Mouse (Mus musculus) hindbrain, embryonic 13.5 days (tissue): ENCODE data around the gene Wrap53. TPM values are rescaled to one million over a fixed set of nuclear protein-coding genes. Genes with fewer than 3 reads are reported as not detected.
A peak's percentile ranks its signal among the peaks of the same experiment; 100 is the strongest.
"Not testable (repeated sequence)": the region's sequence is repeated elsewhere in the genome, so short reads cannot be mapped to it uniquely, and the experiment has no call there.

ENCODE experiments used
- ATAC-seq: fragments of 200-750 bp; cut with Nextera tagmentation; 2 replicates; pipeline ENCODE4 v1.8.0; 2017; ENCODE audit warnings: moderate TSS enrichment; ENCODE audit not compliant: low FRiP score
- H3K27ac ChIP-seq: fragments of 300-500 bp; sonication (generic); 2 replicates; pipeline ENCODE4 v1.5.1; 2015; ENCODE audit warnings: inconsistent platforms, mild to moderate bottlenecking, moderate library complexity
- H3K27me3 ChIP-seq: fragments of 300-500 bp; sonication (generic); 2 replicates; pipeline ENCODE4 v1.6.1; 2015; ENCODE audit warnings: mild to moderate bottlenecking, inconsistent platforms
- H3K36me3 ChIP-seq: fragments of 300-500 bp; sonication (generic); 2 replicates; pipeline ENCODE4 v1.6.1; 2015; ENCODE audit warnings: mild to moderate bottlenecking, inconsistent platforms
- H3K4me1 ChIP-seq: fragments of 300-500 bp; sonication (generic); replicated peaks from 2 replicates; pipeline ENCODE4 v1.6.1; 2015; ENCODE audit warnings: inconsistent platforms
- H3K4me2 ChIP-seq: fragments of 300-500 bp; sonication (generic); 2 replicates; pipeline ENCODE4 v1.6.1; 2015; ENCODE audit warnings: inconsistent platforms, mild to moderate bottlenecking, moderate library complexity
- H3K4me3 ChIP-seq: fragments of 300-500 bp; sonication (generic); 2 replicates; pipeline ENCODE4 v1.5.1; 2015; ENCODE audit warnings: mild to moderate bottlenecking, inconsistent platforms
- H3K9ac ChIP-seq: fragments of 300-500 bp; sonication (generic); 2 replicates; pipeline ENCODE4 v1.6.1; 2015; ENCODE audit warnings: mild to moderate bottlenecking, inconsistent platforms
- H3K9me3 ChIP-seq: fragments of 300-500 bp; sonication (generic); 2 replicates; pipeline ENCODE4 v1.6.1; 2016; ENCODE audit warnings: inconsistent platforms
- WGBS: fragments of 180-500 bp; shearing (Covaris S2); methylation state at CpG from one replicate; pipeline ENCODE4 v1.1.7; 2015; 5-methylcytosine and 5-hydroxymethylcytosine counted together
- polyA plus RNA-seq: library from polyadenylated mRNA; unstranded; fragments of >200 nt; fragmentation: Nextera tagmentation; extraction: Ambion mirVana; gene quantifications from 2 replicates; pipeline ENCODE4 v1.2.1, GENCODE M21; 2015

Gene Wrap53
- polyA plus RNA-seq, result 23.0 and 24.2 TPM in 2 replicates

DNA sequence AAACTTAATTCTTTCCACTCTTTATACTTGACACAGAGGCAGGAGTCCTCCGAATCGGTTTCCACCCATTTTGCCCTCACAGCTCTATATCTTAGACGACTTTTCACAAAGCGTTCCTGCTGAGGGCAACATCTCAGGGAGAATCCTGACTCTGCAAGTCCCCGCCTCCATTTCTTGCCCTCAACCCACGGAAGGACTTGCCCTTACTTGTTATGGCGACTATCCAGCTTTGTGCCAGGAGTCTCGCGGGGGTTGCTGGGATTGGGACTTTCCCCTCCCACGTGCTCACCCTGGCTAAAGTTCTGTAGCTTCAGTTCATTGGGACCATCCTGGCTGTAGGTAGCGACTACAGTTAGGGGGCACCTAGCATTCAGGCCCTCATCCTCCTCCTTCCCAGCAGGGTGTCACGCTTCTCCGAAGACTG lies at the start of gene Wrap53, which contains the start of gene Trp53:
Gene Wrap53, minus strand, starts transcription at position 165 of the 424 bp plus-strand sequence.
Gene Trp53, plus strand, starts transcription at position 269 of the 424 bp plus-strand sequence.
- Histone ChIP-seq H3K27ac (peak within 1 kb of the TSS; percentile 93), H3K4me2 (peak within 1 kb of the TSS; percentile 91), H3K36me3 (no peaks in the 10 kb centered on the region), H3K27me3 (no peaks in the 10 kb centered on the region), H3K4me1 (peaks cover 46% of the 10 kb centered on the region), H3K9ac (peak within 1 kb of the TSS; percentile 90), H3K9me3 (no peaks in the 10 kb centered on the region), H3K4me3 (peak within 1 kb of the TSS; percentile 85)
- peak; percentile 57 for ATAC-seq
- WGBS, result under 1% methylated on average over 13 of the region's 13 CpGs

DNA sequence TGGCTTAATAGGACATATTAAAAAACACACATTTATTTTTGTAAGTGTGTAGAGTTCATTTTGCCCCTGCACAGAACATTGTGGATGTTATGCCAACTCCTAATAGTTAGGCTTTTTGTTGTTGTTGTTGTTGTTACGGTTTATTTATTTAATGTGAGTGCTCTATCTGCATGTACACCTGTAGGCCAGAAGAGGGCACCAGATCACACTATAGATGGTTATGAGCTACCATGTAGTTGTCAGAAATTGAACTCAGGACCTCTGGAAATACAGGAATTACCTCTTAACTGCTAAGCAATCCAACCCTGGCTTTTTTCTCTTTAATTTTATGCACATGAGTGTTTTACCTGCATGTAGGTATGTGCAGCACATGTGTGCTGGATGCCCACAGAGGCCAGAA lies 49.7 kb upstream of the Wrap53 start:
- no peak overlapping the region for H3K27ac ChIP-seq
- no peak overlapping the region for H3K9ac ChIP-seq
- H3K4me2 ChIP-seq, result no peak overlapping the region
- no peaks in the 10 kb centered on the region for H3K9me3 ChIP-seq
- no peaks in the 10 kb centered on the region for H3K36me3 ChIP-seq
- no peaks in the 10 kb centered on the region for H3K27me3 ChIP-seq
- WGBS, result 67% methylated on average over 1 of the region's 1 CpGs
- no peak overlapping the region for H3K4me3 ChIP-seq
- ATAC-seq, result no peak
- peaks cover 16% of the 10 kb centered on the region for H3K4me1 ChIP-seq

DNA sequence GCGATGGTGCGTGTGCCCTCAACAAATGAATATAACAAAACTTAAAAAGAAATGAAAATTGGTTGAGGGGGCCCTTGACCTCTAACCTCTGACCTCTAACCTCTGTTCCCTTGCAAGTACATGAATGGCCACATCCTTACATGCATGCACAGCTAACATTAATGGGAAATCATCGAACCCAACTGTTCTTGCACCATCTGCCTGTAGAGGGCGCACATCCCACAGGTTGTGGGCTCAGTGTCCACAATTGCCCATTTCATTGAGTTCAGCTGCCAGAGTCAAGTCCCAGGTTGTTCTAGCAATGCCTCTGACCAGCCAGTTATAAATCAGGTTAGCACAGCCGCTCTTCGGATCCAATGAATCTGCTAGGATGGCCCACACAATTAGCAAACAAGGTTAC lies 48.2 kb upstream of the Wrap53 start:
- 37% methylated on average over 6 of the region's 6 CpGs for WGBS
- no peak for ATAC-seq
- Histone ChIP-seq H3K9me3 (no peaks in the 10 kb centered on the region), H3K4me3 (no peak overlapping the region), H3K36me3 (no peaks in the 10 kb centered on the region), H3K9ac (no peak overlapping the region), H3K27ac (no peak overlapping the region), H3K27me3 (no peaks in the 10 kb centered on the region), H3K4me1 (peaks cover 4% of the 10 kb centered on the region), H3K4me2 (no peak overlapping the region)

DNA sequence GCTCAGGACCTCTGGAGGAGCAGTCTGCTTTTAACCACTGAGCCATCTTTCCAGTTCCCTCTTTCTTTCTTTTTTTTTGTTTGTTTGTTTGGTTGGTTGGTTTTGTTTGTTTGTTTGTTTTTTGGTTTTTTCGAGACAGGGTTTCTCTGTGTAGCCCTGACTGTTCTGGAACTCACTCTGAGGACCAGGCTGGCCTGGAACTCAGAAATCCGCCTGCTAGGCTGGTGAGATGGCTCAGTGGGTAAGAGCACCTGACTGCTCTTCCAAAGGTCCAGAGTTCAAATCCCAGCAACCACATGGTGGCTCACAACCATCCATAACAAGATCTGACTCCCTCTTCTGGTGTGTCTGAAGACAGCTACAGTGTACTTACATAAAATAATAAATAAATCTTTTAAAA lies 44.3 kb upstream of the Wrap53 start:
- not testable (repeated sequence) for H3K27me3 ChIP-seq, H3K9me3 ChIP-seq, H3K9ac ChIP-seq, H3K27ac ChIP-seq, H3K4me3 ChIP-seq, H3K36me3 ChIP-seq, ATAC-seq, H3K4me2 ChIP-seq
- H3K4me1 ChIP-seq, result peaks cover 15% of the 10 kb centered on the region
- 86% methylated on average over 2 of the region's 2 CpGs for WGBS

DNA sequence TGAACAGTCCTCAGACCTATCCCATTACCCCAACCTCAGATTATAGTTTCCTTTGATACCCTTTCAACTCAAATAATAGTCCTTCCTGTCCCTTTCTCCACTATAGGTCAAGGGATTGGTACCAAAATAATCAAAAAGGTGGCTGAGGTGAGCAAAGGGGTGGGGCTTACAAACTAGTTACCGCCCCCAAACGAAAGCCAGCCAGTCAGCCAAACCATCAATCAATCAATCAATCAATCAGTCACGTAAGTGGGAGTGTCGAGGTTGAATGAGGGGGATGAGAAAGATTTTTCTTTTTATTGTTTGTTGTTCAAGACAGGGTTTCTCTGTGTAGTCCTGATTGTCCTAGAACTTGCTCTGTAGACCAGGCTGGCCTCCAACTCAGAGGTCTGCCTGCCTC lies 43.0 kb upstream of the Wrap53 start:
- Histone ChIP-seq H3K9ac (peak overlapping the region; percentile 78), H3K27ac (no peak overlapping the region), H3K4me1 (peaks cover 15% of the 10 kb centered on the region), H3K4me3 (peak overlapping the region; percentile 55), H3K9me3 (no peaks in the 10 kb centered on the region), H3K27me3 (no peaks in the 10 kb centered on the region), H3K36me3 (no peaks in the 10 kb centered on the region), H3K4me2 (peak overlapping the region; percentile 86)
- WGBS, result 66% methylated on average over 4 of the region's 4 CpGs
- ATAC-seq, result no peak

DNA sequence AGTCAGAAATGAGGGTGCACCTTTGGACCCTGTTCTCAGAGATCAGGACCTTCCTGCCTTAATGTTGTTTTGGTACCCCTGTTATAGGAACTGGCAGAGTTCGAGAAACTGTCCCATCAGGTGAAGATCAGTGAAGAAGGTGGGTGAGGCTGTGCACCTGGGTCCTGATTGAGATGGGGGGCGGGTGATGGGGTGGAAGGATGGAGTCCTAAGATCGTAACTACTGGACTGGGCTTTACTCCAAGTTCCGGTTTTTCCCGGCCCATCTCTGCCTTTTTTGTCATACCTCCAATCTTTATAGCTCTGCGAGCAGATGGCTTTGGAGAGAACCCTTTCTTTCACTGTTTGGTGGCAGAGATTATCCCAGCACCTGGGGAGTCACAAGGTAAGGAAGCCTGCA lies 42.4 kb upstream of the Wrap53 start:
- Histone ChIP-seq H3K4me2 (peak overlapping the region; percentile 86), H3K4me1 (peaks cover 15% of the 10 kb centered on the region), H3K9me3 (no peaks in the 10 kb centered on the region), H3K36me3 (no peaks in the 10 kb centered on the region), H3K27ac (peak overlapping the region; percentile 85), H3K4me3 (peak overlapping the region; percentile 55), H3K27me3 (no peaks in the 10 kb centered on the region), H3K9ac (peak overlapping the region; percentile 78)
- 40% methylated on average over 6 of the region's 6 CpGs for WGBS
- ATAC-seq, result no peak

DNA sequence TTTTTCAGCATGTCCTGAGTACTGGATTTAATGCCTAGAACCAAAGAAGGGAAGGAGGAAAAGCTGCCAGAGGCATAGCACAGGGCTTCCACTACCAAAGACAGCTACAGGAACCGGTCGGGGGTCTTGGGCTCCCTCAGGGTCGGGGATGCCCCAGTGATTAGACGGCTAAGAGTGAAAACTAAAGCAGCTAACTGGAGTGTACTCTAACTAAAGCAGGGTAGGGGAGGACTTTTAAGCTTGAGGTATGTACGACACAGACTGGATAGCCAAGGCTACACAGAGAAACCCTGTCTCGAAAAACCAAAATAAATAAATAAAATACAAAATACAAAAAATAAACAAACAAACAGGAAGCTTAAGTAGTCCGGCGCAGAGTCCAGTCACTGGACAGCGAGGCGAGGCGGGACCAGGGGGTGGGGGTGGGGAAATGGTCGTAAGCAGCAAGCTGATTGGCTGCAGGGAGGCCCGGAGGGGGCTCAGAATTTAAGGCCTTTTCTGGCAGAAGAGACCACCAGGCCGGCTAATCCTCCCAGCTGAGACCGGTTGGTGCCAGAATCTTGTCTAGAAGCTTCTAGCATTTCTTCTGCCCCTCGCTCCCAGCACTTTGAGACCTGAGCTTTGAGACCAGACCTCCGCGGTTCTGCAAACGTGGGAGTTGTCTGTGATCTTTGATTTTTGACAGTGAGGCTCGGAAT lies 41.7 kb upstream of the Wrap53 start, which contains the start of gene Sat2:
Gene Sat2, plus strand, starts transcription at position 454 of the 698 bp plus-strand sequence.
- H3K4me1 ChIP-seq, result peaks cover 15% of the 10 kb centered on the region
- H3K36me3 ChIP-seq, result no peaks in the 10 kb centered on the region
- peak within 1 kb of the TSS; percentile 85 for H3K27ac ChIP-seq
- peak within 1 kb of the TSS; percentile 86 for H3K4me2 ChIP-seq
- WGBS, result under 1% methylated on average over 20 of the region's 20 CpGs
- peak within 1 kb of the TSS; percentile 55 for H3K4me3 ChIP-seq
- H3K9me3 ChIP-seq, result no peaks in the 10 kb centered on the region
- ATAC-seq, result peak; percentile 88
- H3K9ac ChIP-seq, result peak within 1 kb of the TSS; percentile 78
- no peaks in the 10 kb centered on the region for H3K27me3 ChIP-seq

DNA sequence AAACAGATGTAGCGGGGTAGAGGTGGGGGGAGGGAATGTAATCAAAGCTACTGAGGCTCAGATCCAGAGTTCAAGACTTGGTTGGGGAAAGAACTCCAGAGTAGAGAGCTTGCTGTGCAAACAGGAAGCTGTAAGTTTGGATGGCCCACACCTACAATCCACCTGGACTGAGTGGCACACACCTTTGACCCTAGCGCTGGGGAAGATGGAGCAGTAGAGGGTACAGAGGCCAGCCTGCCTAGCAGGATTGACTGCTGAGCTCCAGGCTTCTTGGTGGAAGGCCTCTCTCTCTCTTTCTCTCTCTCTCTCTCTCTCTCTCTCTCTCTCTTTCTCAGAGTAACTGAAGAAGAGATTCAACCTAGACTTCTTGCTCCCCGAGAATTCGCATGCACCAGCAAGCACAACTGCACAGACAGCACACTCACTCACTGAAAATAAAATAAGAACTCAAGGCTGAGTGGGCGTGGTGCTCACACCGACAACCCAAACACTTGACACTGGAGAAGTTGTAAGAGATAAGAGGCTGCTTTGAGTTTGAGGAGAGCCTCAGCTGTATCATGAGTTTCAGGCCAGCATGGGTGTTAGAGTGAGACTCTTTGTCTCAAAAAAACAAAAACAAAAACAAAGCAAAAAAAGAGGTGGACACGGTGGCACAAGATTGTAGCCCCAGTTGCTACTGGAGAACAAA lies 40.5 kb upstream of the Wrap53 start:
- H3K4me1 ChIP-seq, result peaks cover 15% of the 10 kb centered on the region
- WGBS, result 87% methylated on average over 7 of the region's 7 CpGs
- 0 out of 2 replicates have a peak, but pooled peaks cover 4% of the 10 kb centered on the region for H3K27me3 ChIP-seq
- no peaks in the 10 kb centered on the region for H3K36me3 ChIP-seq
- no peak overlapping the region for H3K9ac ChIP-seq
- H3K27ac ChIP-seq, result no peak overlapping the region
- H3K4me3 ChIP-seq, result no peak overlapping the region
- no peaks in the 10 kb centered on the region for H3K9me3 ChIP-seq
- no peak for ATAC-seq
- H3K4me2 ChIP-seq, result no peak overlapping the region

DNA sequence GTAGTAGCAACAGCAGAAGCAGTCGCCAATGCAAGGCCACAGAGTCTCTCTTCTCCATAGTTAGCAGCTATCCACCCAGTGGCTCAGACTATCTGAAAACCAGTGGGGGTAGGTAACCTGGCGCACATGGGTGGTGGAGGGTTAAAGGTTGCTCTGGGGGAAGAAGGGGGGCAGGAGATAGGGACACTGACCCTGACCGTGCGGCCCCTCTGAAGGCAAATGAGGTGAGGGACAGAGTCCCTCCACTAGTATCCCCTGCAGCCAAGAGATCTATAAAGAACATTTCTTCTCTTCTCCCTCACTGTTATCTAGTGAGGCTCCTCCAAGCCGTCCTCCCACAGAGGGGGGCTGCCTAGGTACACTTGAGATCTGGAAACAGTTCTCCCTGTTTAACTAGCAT lies 37.8 kb upstream of the Wrap53 start, which contains the start of gene Shbg:
Gene Shbg, minus strand, starts transcription at position 101 of the 400 bp plus-strand sequence.
- no peak for ATAC-seq
- Histone ChIP-seq H3K4me2 (no peak within 1 kb of the TSS), H3K9ac (peak within 1 kb of the TSS; percentile 51; the same call in 1 of the 2 replicates), H3K27me3 (peaks cover 14% of the 10 kb centered on the region; the same call in 1 of the 2 replicates), H3K36me3 (no peaks in the 10 kb centered on the region), H3K4me3 (no peak within 1 kb of the TSS), H3K9me3 (no peaks in the 10 kb centered on the region), H3K27ac (no peak within 1 kb of the TSS), H3K4me1 (peaks cover 13% of the 10 kb centered on the region)
- WGBS, result 76% methylated on average over 5 of the region's 5 CpGs

DNA sequence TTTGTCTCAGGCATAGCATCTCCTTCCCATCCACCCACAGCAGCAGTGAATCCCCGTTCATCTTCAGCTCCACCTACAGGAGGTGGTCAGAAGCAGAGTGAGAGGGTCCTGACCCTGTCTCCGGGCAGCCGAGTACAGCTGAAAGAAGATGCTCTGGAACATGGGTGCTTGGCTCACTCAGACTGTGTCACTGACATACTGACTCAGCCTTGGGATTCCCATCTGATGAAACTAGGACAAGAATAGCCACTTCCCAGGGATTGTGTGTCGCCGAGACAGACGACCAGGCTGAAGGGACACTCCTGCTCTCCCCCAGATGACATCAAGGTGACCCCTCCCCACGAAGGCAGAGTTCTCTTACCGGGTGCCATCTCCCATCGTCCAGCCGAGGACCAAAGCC lies 36.7 kb upstream of the Wrap53 start:
- Histone ChIP-seq H3K4me2 (no peak overlapping the region), H3K27me3 (peaks cover 14% of the 10 kb centered on the region; the same call in 1 of the 2 replicates), H3K36me3 (no peaks in the 10 kb centered on the region), H3K4me3 (no peak overlapping the region), H3K9ac (peak overlapping the region; percentile 51; the same call in 1 of the 2 replicates), H3K9me3 (no peaks in the 10 kb centered on the region), H3K4me1 (peaks cover 7% of the 10 kb centered on the region), H3K27ac (no peak overlapping the region)
- WGBS, result 52% methylated on average over 10 of the region's 10 CpGs
- ATAC-seq, result no peak

DNA sequence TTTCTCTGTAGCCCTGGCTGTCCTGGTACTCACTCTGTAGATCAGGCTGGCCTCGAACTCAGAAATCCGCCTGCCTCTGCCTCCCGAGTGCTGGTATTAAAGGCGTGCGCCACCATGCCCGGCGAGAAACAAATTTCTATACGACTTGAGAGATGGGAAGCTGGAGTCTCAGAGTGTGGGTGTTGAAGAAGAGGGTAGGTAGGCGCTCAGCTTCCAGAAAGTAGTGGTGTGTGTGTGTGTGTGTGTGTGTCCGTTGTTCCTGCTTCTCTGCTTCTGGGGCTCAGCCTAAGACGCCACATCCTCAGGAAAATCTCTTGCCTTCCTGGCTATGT lies 34.2 kb upstream of the Wrap53 start:
- H3K9me3 ChIP-seq, H3K9ac ChIP-seq, H3K27ac ChIP-seq, H3K4me2 ChIP-seq, H3K4me3 ChIP-seq, ATAC-seq, H3K36me3 ChIP-seq, H3K4me1 ChIP-seq: not testable (repeated sequence)
- H3K27me3 ChIP-seq, result peaks cover 14% of the 10 kb centered on the region; the same call in 1 of the 2 replicates
- 52% methylated on average over 11 of the region's 11 CpGs for WGBS

DNA sequence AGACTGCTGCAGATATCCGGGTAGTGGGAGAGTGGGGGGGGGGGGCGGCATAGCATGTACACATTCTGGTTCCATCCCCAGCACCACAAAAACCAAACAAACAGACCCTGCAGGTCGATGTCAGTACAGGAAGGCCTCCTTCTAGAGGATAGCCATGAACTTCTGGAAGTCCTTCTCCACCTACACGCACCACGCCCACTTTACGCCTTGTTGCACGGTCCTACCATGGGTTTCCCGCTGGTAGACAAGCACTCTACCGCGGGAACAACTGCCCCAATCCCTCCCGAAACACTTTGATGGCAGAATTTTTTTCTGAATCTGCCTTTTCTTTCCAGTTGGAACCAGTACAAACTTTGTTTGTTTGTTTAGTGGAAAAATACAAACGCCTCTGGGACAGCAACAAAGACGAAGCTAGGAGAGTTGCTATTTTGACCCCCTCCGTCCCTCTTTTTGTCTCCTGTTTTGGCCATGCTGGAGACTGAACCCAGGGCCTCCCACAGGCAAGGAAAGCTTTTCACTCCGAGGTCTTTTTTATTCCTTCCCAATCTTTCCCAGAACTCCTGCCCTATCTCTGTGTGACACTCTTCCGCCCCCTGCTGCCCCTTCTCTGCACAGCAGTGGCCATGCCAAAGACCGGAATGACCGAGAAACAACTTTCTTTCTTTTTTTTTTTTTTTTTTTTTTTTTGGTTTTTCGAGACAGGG lies 33.6 kb upstream of the Wrap53 start:
- Histone ChIP-seq H3K4me1 (0 out of 2 replicates have a peak, but pooled peaks cover 4% of the 10 kb centered on the region), H3K4me3 (no peak overlapping the region), H3K9ac (no peak overlapping the region), H3K27me3 (peaks cover 14% of the 10 kb centered on the region; the same call in 1 of the 2 replicates), H3K27ac (no peak overlapping the region), H3K4me2 (no peak overlapping the region), H3K9me3 (no peaks in the 10 kb centered on the region), H3K36me3 (no peaks in the 10 kb centered on the region)
- 7% methylated on average over 19 of the region's 19 CpGs for WGBS
- no peak for ATAC-seq
